Mouse (Mus musculus): ENCODE measurements around the gene Jag2. TPM values are rescaled to one million over a fixed set of nuclear protein-coding genes. Genes with fewer than 3 reads are reported as not detected.

Gene Jag2
- polyA plus RNA-seq, 2 experiments = 14.3 to 45.8 TPM

- Histone ChIP-seq H3K9ac (ENCODE audit: low read depth, low read length, severe bottlenecking) (no peak overlapping the region), H3K4me1 (ENCODE audit: control insufficient read depth, insufficient read depth, low read length) (peaks cover 4% of the 10 kb centered on the region; the same call in 1 of the 2 replicates), H3K4me3 (replicated peaks; ENCODE audit: low read length) (no peak overlapping the region), H3K9me3 (ENCODE audit: control insufficient read depth, low read length) (no peaks in the 10 kb centered on the region), H3K36me3 (ENCODE audit: control insufficient read depth, insufficient read depth, low read length) (no peaks in the 10 kb centered on the region), H3K27me3 (ENCODE audit: control insufficient read depth, insufficient read depth, low read length) (peaks cover 11% of the 10 kb centered on the region), H3K27ac (replicated peaks; ENCODE audit: low read depth, low read length) (no peak overlapping the region), H3K4me2 (replicated peaks; ENCODE audit: low read depth, low read length, severe bottlenecking) (no peak overlapping the region)
- 9% methylated on average over 16 of the region's 16 CpGs for WGBS
- ATAC-seq (ENCODE audit: low FRiP score, low read depth) (no peak), DNase-seq (ENCODE audit: low spot score) (no peak)
- no peak for TF ChIP-seq POLR2A (IDR thresholded peaks at IDR 0.05; ENCODE audit: borderline replicate concordance, extremely low read depth, insufficient read depth, insufficient read length)
These were observed 59.8 kb downstream of the Jag2 start for GRCm38 (mm10) chr12:112869783-112870204.

- Histone ChIP-seq H3K9me3 (ENCODE audit: control insufficient read depth, low read length) (no peaks in the 10 kb centered on the region), H3K4me3 (replicated peaks; ENCODE audit: low read length) (no peak within 1 kb of the TSS), H3K27ac (replicated peaks; ENCODE audit: low read depth, low read length) (no peak within 1 kb of the TSS), H3K36me3 (ENCODE audit: control insufficient read depth, insufficient read depth, low read length) (no peaks in the 10 kb centered on the region), H3K9ac (ENCODE audit: low read depth, low read length, severe bottlenecking) (no peak within 1 kb of the TSS), H3K4me2 (replicated peaks; ENCODE audit: low read depth, low read length, severe bottlenecking) (no peak within 1 kb of the TSS), H3K27me3 (ENCODE audit: control insufficient read depth, insufficient read depth, low read length) (no peaks in the 10 kb centered on the region; the same call in 1 of the 2 replicates), H3K4me1 (ENCODE audit: control insufficient read depth, insufficient read depth, low read length) (peaks cover 4% of the 10 kb centered on the region; the same call in 1 of the 2 replicates)
- DNase-seq (ENCODE audit: low spot score) (no peak), ATAC-seq (ENCODE audit: low FRiP score, low read depth) (no peak)
- 54% methylated on average over 13 of the region's 13 CpGs for WGBS
- no peak for TF ChIP-seq POLR2A (IDR thresholded peaks at IDR 0.05; ENCODE audit: borderline replicate concordance, extremely low read depth, insufficient read depth, insufficient read length)
These were observed 61.1 kb downstream of the Jag2 start, which contains the start of gene Gpr132 for GRCm38 (mm10) chr12:112868178-112869087. Gpr132 (minus strand) TSS chr12:112868228.

- Histone ChIP-seq H3K36me3 (ENCODE audit: control insufficient read depth, insufficient read depth, low read length) (no peaks in the 10 kb centered on the region), H3K9me3 (ENCODE audit: control insufficient read depth, low read length) (no peaks in the 10 kb centered on the region), H3K9ac (ENCODE audit: low read depth, low read length, severe bottlenecking) (no peak overlapping the region), H3K4me2 (replicated peaks; ENCODE audit: low read depth, low read length, severe bottlenecking) (no peak overlapping the region), H3K27ac (replicated peaks; ENCODE audit: low read depth, low read length) (no peak overlapping the region), H3K27me3 (ENCODE audit: control insufficient read depth, insufficient read depth, low read length) (no peaks in the 10 kb centered on the region), H3K4me3 (replicated peaks; ENCODE audit: low read length) (no peak overlapping the region), H3K4me1 (ENCODE audit: control insufficient read depth, insufficient read depth, low read length) (peaks cover 4% of the 10 kb centered on the region; the same call in 1 of the 2 replicates)
- no peak for ATAC-seq (ENCODE audit: low FRiP score, low read depth)
- no peak for TF ChIP-seq POLR2A (IDR thresholded peaks at IDR 0.05; ENCODE audit: borderline replicate concordance, extremely low read depth, insufficient read depth, insufficient read length)
- WGBS = 77% methylated on average over 7 of the region's 7 CpGs
- no peak for DNase-seq (ENCODE audit: low spot score)
These were observed 62.4 kb downstream of the Jag2 start for GRCm38 (mm10) chr12:112867106-112867674.

- DNase-seq (ENCODE audit: low spot score) = no peak
- WGBS = 69% methylated on average over 8 of the region's 8 CpGs
- ATAC-seq (ENCODE audit: low FRiP score, low read depth) = no peak
- Histone ChIP-seq H3K27me3 (ENCODE audit: control insufficient read depth, insufficient read depth, low read length) (no peaks in the 10 kb centered on the region), H3K27ac (replicated peaks; ENCODE audit: low read depth, low read length) (no peak overlapping the region), H3K4me2 (replicated peaks; ENCODE audit: low read depth, low read length, severe bottlenecking) (no peak overlapping the region), H3K4me1 (ENCODE audit: control insufficient read depth, insufficient read depth, low read length) (peaks cover 4% of the 10 kb centered on the region; the same call in 1 of the 2 replicates), H3K9me3 (ENCODE audit: control insufficient read depth, low read length) (no peaks in the 10 kb centered on the region), H3K9ac (ENCODE audit: low read depth, low read length, severe bottlenecking) (no peak overlapping the region), H3K36me3 (ENCODE audit: control insufficient read depth, insufficient read depth, low read length) (no peaks in the 10 kb centered on the region), H3K4me3 (replicated peaks; ENCODE audit: low read length) (no peak overlapping the region)
- no peak for TF ChIP-seq POLR2A (IDR thresholded peaks at IDR 0.05; ENCODE audit: borderline replicate concordance, extremely low read depth, insufficient read depth, insufficient read length)
These were observed 63.0 kb downstream of the Jag2 start for GRCm38 (mm10) chr12:112866467-112867080.

GRCm38 (mm10) chr12:112864804-112865203 lies 64.8 kb downstream of the Jag2 start:
- ATAC-seq (ENCODE audit: low FRiP score, low read depth) = no peak
- 83% methylated on average over 7 of the region's 7 CpGs for WGBS

More at GRCm38 (mm10) chr12:112864804-112865203, 64.8 kb downstream of the Jag2 start:
- Histone ChIP-seq H3K4me3 (replicated peaks; ENCODE audit: low read length) (no peak overlapping the region), H3K36me3 (ENCODE audit: control insufficient read depth, insufficient read depth, low read length) (no peaks in the 10 kb centered on the region), H3K27ac (replicated peaks; ENCODE audit: low read depth, low read length) (no peak overlapping the region), H3K4me2 (replicated peaks; ENCODE audit: low read depth, low read length, severe bottlenecking) (no peak overlapping the region), H3K9me3 (ENCODE audit: control insufficient read depth, low read length) (no peaks in the 10 kb centered on the region), H3K27me3 (ENCODE audit: control insufficient read depth, insufficient read depth, low read length) (no peaks in the 10 kb centered on the region), H3K9ac (ENCODE audit: low read depth, low read length, severe bottlenecking) (no peak overlapping the region), H3K4me1 (ENCODE audit: control insufficient read depth, insufficient read depth, low read length) (peaks cover 3% of the 10 kb centered on the region; the same call in 1 of the 2 replicates)
- TF ChIP-seq POLR2A (IDR thresholded peaks at IDR 0.05; ENCODE audit: borderline replicate concordance, extremely low read depth, insufficient read depth, insufficient read length) = no peak
- DNase-seq (ENCODE audit: low spot score) = no peak

All from limb, embryonic 14.5 days (tissue).